Mouse (Mus musculus) c-Kit-positive CD71-negative TER-119-negative erythroid progenitor cells, embryonic 14.5 days (primary cell): Measurements from ENCODE around the gene Kctd3.
"Not testable (repeated sequence)": the region's sequence is repeated elsewhere in the genome, so short reads cannot be mapped to it uniquely, and the experiment has no call there.

Source experiments
- DNase-seq: peaks from one replicate; pipeline ENCODE4 v3.0.0-alpha.2; 2013; ENCODE audit warnings: low read depth

Gene Kctd3

GRCm38 (mm10) chr1:189007239-189007979, at the start of gene Kctd3:
Kctd3 (minus strand) TSS chr1:189007841.
- DNase-seq = peak; percentile 78

- no peak for DNase-seq
These were observed 49.8 kb upstream of the Kctd3 start for GRCm38 (mm10) chr1:189057425-189057824.

- DNase-seq = no peak
These were observed 48.3 kb upstream of the Kctd3 start for GRCm38 (mm10) chr1:189055933-189056332.

- no peak for DNase-seq
These were observed 47.4 kb upstream of the Kctd3 start for GRCm38 (mm10) chr1:189054941-189055551.

GRCm38 (mm10) chr1:189054191-189054590, 46.5 kb upstream of the Kctd3 start:
- no peak for DNase-seq

GRCm38 (mm10) chr1:189052189-189052588, 44.5 kb upstream of the Kctd3 start:
- no peak for DNase-seq

- DNase-seq = no peak
These were observed 42.5 kb upstream of the Kctd3 start for GRCm38 (mm10) chr1:189050122-189050521.

GRCm38 (mm10) chr1:189048331-189048730, 40.7 kb upstream of the Kctd3 start:
- no peak for DNase-seq

GRCm38 (mm10) chr1:189047918-189048317, 40.3 kb upstream of the Kctd3 start:
- no peak for DNase-seq

- no peak for DNase-seq
These were observed 39.2 kb upstream of the Kctd3 start for GRCm38 (mm10) chr1:189046831-189047230.

- no peak for DNase-seq
These were observed 38.7 kb upstream of the Kctd3 start for GRCm38 (mm10) chr1:189046301-189046700.

- DNase-seq = no peak
These were observed 33.6 kb upstream of the Kctd3 start for GRCm38 (mm10) chr1:189041261-189041660.

- DNase-seq = no peak
These were observed 31.7 kb upstream of the Kctd3 start for GRCm38 (mm10) chr1:189039348-189039747.

- not testable (repeated sequence) for DNase-seq
These were observed 25.2 kb upstream of the Kctd3 start for GRCm38 (mm10) chr1:189032817-189033216.

- DNase-seq = no peak
These were observed 23.3 kb upstream of the Kctd3 start for GRCm38 (mm10) chr1:189030975-189031374.

- DNase-seq = no peak
These were observed 20.6 kb upstream of the Kctd3 start for GRCm38 (mm10) chr1:189028267-189028666.

- DNase-seq = no peak
These were observed 19.2 kb upstream of the Kctd3 start for GRCm38 (mm10) chr1:189026885-189027284.

- DNase-seq = no peak
These were observed 16.1 kb upstream of the Kctd3 start for GRCm38 (mm10) chr1:189023701-189024080.

- peak; percentile 23 for DNase-seq
These were observed 15.5 kb upstream of the Kctd3 start for GRCm38 (mm10) chr1:189022925-189023700.

GRCm38 (mm10) chr1:189015372-189015771, 7.7 kb upstream of the Kctd3 start:
- DNase-seq = no peak

GRCm38 (mm10) chr1:189013587-189013921, 5.9 kb upstream of the Kctd3 start:
- no peak for DNase-seq

- DNase-seq = no peak
These were observed 5.4 kb upstream of the Kctd3 start for GRCm38 (mm10) chr1:189012846-189013586.
